Mouse (Mus musculus): Measurements from ENCODE around the gene Fads6. TPM values are rescaled to one million over a fixed set of nuclear protein-coding genes. Genes with fewer than 3 reads are reported as not detected.

Gene Fads6
- polyA plus RNA-seq, 1 experiment from 2014 or later = 0.45 TPM

DNA sequence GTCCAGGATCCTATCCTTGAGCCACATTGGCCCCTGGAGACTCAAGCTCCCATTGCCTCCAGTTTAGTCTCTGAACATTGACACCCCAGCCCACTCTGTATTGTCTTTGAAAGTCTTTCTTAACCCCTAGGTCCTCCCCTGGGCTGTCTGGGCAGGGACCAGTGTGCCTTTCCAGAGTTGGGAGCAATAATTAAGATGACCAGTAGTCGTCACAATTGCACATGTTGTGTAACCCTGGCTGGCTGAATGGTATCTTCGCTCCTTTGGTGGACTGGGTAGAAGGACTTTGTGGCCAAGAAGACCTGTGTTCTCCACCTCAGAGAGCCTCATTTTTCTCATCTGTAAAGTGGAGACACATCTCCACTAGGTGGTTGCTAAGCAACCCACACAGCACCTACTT lies 16.8 kb upstream of the Fads6 start:
- 44% methylated on average over 2 of the region's 2 CpGs for WGBS
- Histone ChIP-seq H3K4me3 (ENCODE audit: low read depth, low read length) (no peak overlapping the region), H3K4me2 (ENCODE audit: low read depth, low read length, severe bottlenecking) (no peak overlapping the region), H3K9me3 (ENCODE audit: control insufficient read depth, low read length) (no peaks in the 10 kb centered on the region), H3K9ac (ENCODE audit: low read length) (no peak overlapping the region), H3K27ac (ENCODE audit: low read depth, low read length) (no peak overlapping the region), H3K4me1 (replicated peaks; ENCODE audit: control insufficient read depth, insufficient read depth, low read length) (no peaks in the 10 kb centered on the region), H3K36me3 (ENCODE audit: control insufficient read depth, insufficient read depth, low read length) (no peaks in the 10 kb centered on the region), H3K27me3 (ENCODE audit: control insufficient read depth, insufficient read depth, low read length) (peaks cover 40% of the 10 kb centered on the region)
- ATAC-seq (replicated peaks; ENCODE audit: low FRiP score) (no peak), DNase-seq (ENCODE audit: low spot score) (no peak)

DNA sequence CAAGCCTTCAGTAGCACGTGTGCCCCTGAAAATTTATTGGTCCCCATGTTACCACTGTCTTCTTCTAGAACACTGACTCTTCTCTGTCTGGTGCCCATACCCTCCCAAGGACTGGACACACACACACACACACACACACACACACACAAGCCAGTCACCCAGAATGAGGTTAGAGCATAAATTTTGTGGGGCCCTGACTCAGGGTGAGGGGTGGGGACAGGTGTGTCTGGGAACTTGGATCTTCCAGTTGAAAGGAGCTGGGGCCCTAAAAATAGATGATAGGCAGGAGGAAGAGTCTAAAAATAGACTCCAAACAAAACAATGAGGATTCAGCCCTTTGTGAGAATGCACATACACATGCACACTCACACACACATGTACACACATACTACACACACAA lies 11.3 kb upstream of the Fads6 start:
- DNase-seq (ENCODE audit: low spot score) = no peak
- H3K36me3 ChIP-seq (ENCODE audit: control insufficient read depth, insufficient read depth, low read length) = no peaks in the 10 kb centered on the region
- H3K27me3 ChIP-seq (ENCODE audit: control insufficient read depth, insufficient read depth, low read length) = no peaks in the 10 kb centered on the region
- H3K4me2 ChIP-seq (ENCODE audit: low read depth, low read length, severe bottlenecking) = no peak overlapping the region
- H3K4me1 ChIP-seq (replicated peaks; ENCODE audit: control insufficient read depth, insufficient read depth, low read length) = peaks cover 4% of the 10 kb centered on the region; the same call in 1 of the 2 replicates
- 71% methylated on average over 1 of the region's 1 CpGs for WGBS
- no peak overlapping the region for H3K4me3 ChIP-seq (ENCODE audit: low read depth, low read length)
- no peaks in the 10 kb centered on the region for H3K9me3 ChIP-seq (ENCODE audit: control insufficient read depth, low read length)
- H3K9ac ChIP-seq (ENCODE audit: low read length) = no peak overlapping the region
- ATAC-seq (replicated peaks; ENCODE audit: low FRiP score) = no peak
- no peak overlapping the region for H3K27ac ChIP-seq (ENCODE audit: low read depth, low read length)

DNA sequence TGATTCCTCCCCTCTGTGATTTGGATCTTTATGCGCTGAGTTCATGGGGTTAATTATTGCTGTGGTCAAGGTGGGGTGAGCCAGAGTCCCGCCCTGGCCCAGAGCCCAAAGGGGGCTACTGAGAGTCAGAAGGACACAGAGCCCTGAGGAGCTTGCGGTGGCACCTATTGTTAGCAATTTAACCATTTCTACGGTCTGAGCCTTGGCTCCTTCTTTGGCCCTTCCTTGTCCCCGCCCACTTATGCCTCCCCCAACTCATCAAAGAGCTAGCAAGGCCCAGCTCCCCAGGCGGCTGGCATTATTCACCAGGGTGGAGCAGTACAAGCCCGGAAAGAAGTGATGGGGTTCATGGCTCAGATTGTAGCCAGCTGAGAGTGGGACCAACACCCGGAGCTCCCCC lies 9.4 kb upstream of the Fads6 start, which contains the start of gene Otop2:
TSS of gene Otop2 (plus strand) at position 301 of the 400 bp plus-strand sequence.
- 16% methylated on average over 8 of the region's 8 CpGs for WGBS
- H3K4me3 ChIP-seq (ENCODE audit: low read depth, low read length) = no peak within 1 kb of the TSS
- H3K27ac ChIP-seq (ENCODE audit: low read depth, low read length) = no peak within 1 kb of the TSS

DNA sequence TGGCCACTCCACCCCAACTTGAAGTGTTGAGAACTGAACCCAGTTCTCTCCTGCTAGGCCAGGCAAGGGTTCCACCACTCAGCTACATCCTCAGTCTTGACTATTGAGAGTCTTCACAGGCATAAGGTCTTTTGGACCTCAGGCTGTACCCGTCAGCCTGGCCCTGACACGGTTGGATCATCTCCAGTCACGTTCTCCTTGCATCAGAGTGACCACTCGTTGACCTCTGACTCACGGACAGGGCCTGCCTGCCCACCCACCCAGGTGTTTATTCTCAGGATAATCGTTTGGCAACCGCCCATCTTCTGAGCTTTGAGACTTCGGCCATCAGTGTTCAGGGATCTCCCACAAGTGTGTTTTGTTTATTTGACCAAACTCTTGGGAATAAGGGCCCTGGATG lies 5.7 kb upstream of the Fads6 start:
- Histone ChIP-seq H3K27ac (ENCODE audit: low read depth, low read length) (no peak overlapping the region), H3K4me2 (ENCODE audit: low read depth, low read length, severe bottlenecking) (no peak overlapping the region), H3K4me1 (replicated peaks; ENCODE audit: control insufficient read depth, insufficient read depth, low read length) (peaks cover 4% of the 10 kb centered on the region; the same call in 1 of the 2 replicates), H3K9ac (ENCODE audit: low read length) (no peak overlapping the region), H3K9me3 (ENCODE audit: control insufficient read depth, low read length) (no peaks in the 10 kb centered on the region), H3K27me3 (ENCODE audit: control insufficient read depth, insufficient read depth, low read length) (no peaks in the 10 kb centered on the region; the same call in 1 of the 2 replicates), H3K4me3 (ENCODE audit: low read depth, low read length) (no peak overlapping the region), H3K36me3 (ENCODE audit: control insufficient read depth, insufficient read depth, low read length) (no peaks in the 10 kb centered on the region)
- no peak for DNase-seq (ENCODE audit: low spot score)
- ATAC-seq (replicated peaks; ENCODE audit: low FRiP score) = no peak
- 80% methylated on average over 8 of the region's 8 CpGs for WGBS

More for the DNA sequence above, 9.4 kb upstream of the Fads6 start, which contains the start of gene Otop2:
- H3K9me3 ChIP-seq (ENCODE audit: control insufficient read depth, low read length) = no peaks in the 10 kb centered on the region
- H3K4me1 ChIP-seq (replicated peaks; ENCODE audit: control insufficient read depth, insufficient read depth, low read length) = peaks cover 4% of the 10 kb centered on the region; the same call in 1 of the 2 replicates
- no peak for DNase-seq (ENCODE audit: low spot score)
- 0 out of 2 replicates have a peak within 1 kb of the TSS, but pooled peaks have one; percentile 6 for H3K9ac ChIP-seq (ENCODE audit: low read length)
- ATAC-seq (replicated peaks; ENCODE audit: low FRiP score) = no peak
- no peaks in the 10 kb centered on the region for H3K36me3 ChIP-seq (ENCODE audit: control insufficient read depth, insufficient read depth, low read length)
- H3K4me2 ChIP-seq (ENCODE audit: low read depth, low read length, severe bottlenecking) = no peak within 1 kb of the TSS
- no peaks in the 10 kb centered on the region for H3K27me3 ChIP-seq (ENCODE audit: control insufficient read depth, insufficient read depth, low read length)

GRCm38 (mm10) chr11:115301351-115301750 lies 3.9 kb upstream of the Fads6 start:
- Histone ChIP-seq H3K4me3 (ENCODE audit: low read depth, low read length) (no peak overlapping the region), H3K27me3 (ENCODE audit: control insufficient read depth, insufficient read depth, low read length) (peaks cover 3% of the 10 kb centered on the region; the same call in 1 of the 2 replicates), H3K9me3 (ENCODE audit: control insufficient read depth, low read length) (no peaks in the 10 kb centered on the region), H3K4me2 (ENCODE audit: low read depth, low read length, severe bottlenecking) (no peak overlapping the region), H3K4me1 (replicated peaks; ENCODE audit: control insufficient read depth, insufficient read depth, low read length) (no peaks in the 10 kb centered on the region), H3K9ac (ENCODE audit: low read length) (no peak overlapping the region), H3K36me3 (ENCODE audit: control insufficient read depth, insufficient read depth, low read length) (no peaks in the 10 kb centered on the region), H3K27ac (ENCODE audit: low read depth, low read length) (no peak overlapping the region)
- 89% methylated on average over 2 of the region's 2 CpGs for WGBS
- no peak for DNase-seq (ENCODE audit: low spot score)
- no peak for ATAC-seq (replicated peaks; ENCODE audit: low FRiP score)

DNA sequence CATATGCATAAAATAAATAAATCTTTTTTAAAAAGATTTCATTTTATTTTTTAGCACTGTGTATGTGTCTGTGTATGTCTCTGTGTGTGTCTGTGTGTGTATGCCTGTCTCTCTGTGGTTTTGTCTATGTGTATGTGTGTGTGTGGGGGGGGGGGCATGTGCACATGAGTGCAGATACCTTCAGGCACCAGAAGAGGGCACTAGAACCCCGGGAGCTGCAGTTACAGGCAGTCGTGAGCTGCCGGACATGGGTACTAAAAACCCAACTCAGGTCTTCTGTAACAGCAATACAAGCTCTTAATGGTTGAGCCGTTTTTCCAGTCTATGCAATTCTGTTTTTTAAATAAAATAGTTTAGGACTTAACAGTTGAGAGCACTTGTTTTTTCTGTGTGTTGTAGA lies 3.3 kb upstream of the Fads6 start:
- no peaks in the 10 kb centered on the region for H3K4me1 ChIP-seq (replicated peaks; ENCODE audit: control insufficient read depth, insufficient read depth, low read length)
- no peaks in the 10 kb centered on the region for H3K36me3 ChIP-seq (ENCODE audit: control insufficient read depth, insufficient read depth, low read length)
- peaks cover 3% of the 10 kb centered on the region; the same call in 1 of the 2 replicates for H3K27me3 ChIP-seq (ENCODE audit: control insufficient read depth, insufficient read depth, low read length)
- no peak overlapping the region for H3K4me2 ChIP-seq (ENCODE audit: low read depth, low read length, severe bottlenecking)
- H3K9ac ChIP-seq (ENCODE audit: low read length) = no peak overlapping the region
- DNase-seq (ENCODE audit: low spot score) (no peak), ATAC-seq (replicated peaks; ENCODE audit: low FRiP score) (no peak)
- H3K4me3 ChIP-seq (ENCODE audit: low read depth, low read length) = no peak overlapping the region
- H3K9me3 ChIP-seq (ENCODE audit: control insufficient read depth, low read length) = no peaks in the 10 kb centered on the region
- WGBS = 84% methylated on average over 4 of the region's 4 CpGs
- H3K27ac ChIP-seq (ENCODE audit: low read depth, low read length) = no peak overlapping the region

DNA sequence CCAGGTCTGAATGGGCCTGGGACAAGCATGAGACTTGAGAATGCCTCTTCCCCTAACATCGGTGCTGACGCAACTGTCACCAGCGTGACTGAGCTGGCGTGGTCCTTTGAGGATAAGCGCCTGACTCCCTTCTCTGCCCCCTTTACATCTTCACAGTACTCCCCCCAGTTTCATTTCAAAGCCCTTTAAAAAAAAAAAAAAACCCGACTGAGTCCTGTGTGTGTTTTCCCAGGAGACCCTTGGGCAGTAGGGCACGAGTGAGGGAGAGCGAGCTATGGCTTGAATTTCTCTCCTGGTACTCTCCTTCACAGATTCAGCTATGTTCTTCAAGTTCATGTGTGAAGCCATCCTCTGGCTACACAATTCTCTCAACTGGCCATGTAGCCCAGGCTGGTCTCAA lies 697 bp upstream of the Fads6 start:
- Histone ChIP-seq H3K27ac (ENCODE audit: low read depth, low read length) (no peak overlapping the region), H3K9ac (ENCODE audit: low read length) (no peak overlapping the region), H3K36me3 (ENCODE audit: control insufficient read depth, insufficient read depth, low read length) (no peaks in the 10 kb centered on the region), H3K27me3 (ENCODE audit: control insufficient read depth, insufficient read depth, low read length) (peaks cover 3% of the 10 kb centered on the region; the same call in 1 of the 2 replicates), H3K4me2 (ENCODE audit: low read depth, low read length, severe bottlenecking) (no peak overlapping the region), H3K9me3 (ENCODE audit: control insufficient read depth, low read length) (no peaks in the 10 kb centered on the region), H3K4me1 (replicated peaks; ENCODE audit: control insufficient read depth, insufficient read depth, low read length) (no peaks in the 10 kb centered on the region), H3K4me3 (ENCODE audit: low read depth, low read length) (no peak overlapping the region)
- WGBS = 65% methylated on average over 8 of the region's 8 CpGs
- DNase-seq (ENCODE audit: low spot score) (no peak), ATAC-seq (replicated peaks; ENCODE audit: low FRiP score) (no peak)

GRCm38 (mm10) chr11:115296471-115297210 lies 822 bp downstream of the Fads6 start:
- no peak overlapping the region for H3K27ac ChIP-seq (ENCODE audit: low read depth, low read length)
- peak overlapping the region; percentile 36 for H3K4me3 ChIP-seq (ENCODE audit: low read depth, low read length)
- H3K27me3 ChIP-seq (ENCODE audit: control insufficient read depth, insufficient read depth, low read length) = peaks cover 3% of the 10 kb centered on the region; the same call in 1 of the 2 replicates
- ATAC-seq (replicated peaks; ENCODE audit: low FRiP score) = no peak
- 50% methylated on average over 21 of the region's 21 CpGs for WGBS
- H3K4me2 ChIP-seq (ENCODE audit: low read depth, low read length, severe bottlenecking) = peak overlapping the region; percentile 80
- no peaks in the 10 kb centered on the region; the same call in 1 of the 2 replicates for H3K4me1 ChIP-seq (replicated peaks; ENCODE audit: control insufficient read depth, insufficient read depth, low read length)
- no peak for DNase-seq (ENCODE audit: low spot score)
- no peaks in the 10 kb centered on the region for H3K9me3 ChIP-seq (ENCODE audit: control insufficient read depth, low read length)
- no peaks in the 10 kb centered on the region for H3K36me3 ChIP-seq (ENCODE audit: control insufficient read depth, insufficient read depth, low read length)
- peak overlapping the region; percentile 53 for H3K9ac ChIP-seq (ENCODE audit: low read length)

DNA sequence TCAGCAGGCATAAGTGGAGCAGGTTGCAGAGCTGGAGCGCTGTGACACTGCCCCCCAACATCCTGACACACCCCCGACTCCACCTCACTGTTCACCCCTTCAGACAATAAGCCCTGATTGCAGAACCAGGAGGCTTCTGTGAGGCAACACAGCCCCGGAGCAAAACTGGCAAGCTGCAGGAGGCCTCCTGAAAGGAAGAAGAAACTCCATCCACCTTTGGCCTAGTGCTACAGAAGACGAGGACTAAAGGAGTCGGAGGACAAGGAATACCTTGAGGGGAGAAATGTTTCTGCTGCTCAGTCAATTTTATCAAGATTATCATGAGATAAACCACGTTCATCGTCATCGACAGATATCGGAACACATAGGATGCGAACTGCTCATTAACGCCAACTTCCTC lies 1.5 kb downstream of the Fads6 start:
- Histone ChIP-seq H3K9ac (ENCODE audit: low read length) (no peak overlapping the region), H3K36me3 (ENCODE audit: control insufficient read depth, insufficient read depth, low read length) (no peaks in the 10 kb centered on the region), H3K4me1 (replicated peaks; ENCODE audit: control insufficient read depth, insufficient read depth, low read length) (no peaks in the 10 kb centered on the region; the same call in 1 of the 2 replicates), H3K9me3 (ENCODE audit: control insufficient read depth, low read length) (no peaks in the 10 kb centered on the region), H3K4me2 (ENCODE audit: low read depth, low read length, severe bottlenecking) (no peak overlapping the region), H3K27ac (ENCODE audit: low read depth, low read length) (no peak overlapping the region), H3K27me3 (ENCODE audit: control insufficient read depth, insufficient read depth, low read length) (peaks cover 3% of the 10 kb centered on the region; the same call in 1 of the 2 replicates), H3K4me3 (ENCODE audit: low read depth, low read length) (no peak overlapping the region)
- ATAC-seq (replicated peaks; ENCODE audit: low FRiP score) = no peak
- WGBS = 91% methylated on average over 11 of the region's 11 CpGs
- no peak for DNase-seq (ENCODE audit: low spot score)
